Mouse (Mus musculus): ENCODE results near the gene Cog6. TPM values are rescaled to one million over a fixed set of nuclear protein-coding genes. Genes with fewer than 3 reads are reported as not detected.
A peak's percentile ranks its signal among the peaks of the same experiment; 100 is the strongest.

The Cog6 gene
- total RNA-seq, 2 experiments from 2014 or later: 32.8 to 36.3 TPM

GRCm38 (mm10) chr3:52982993-52983392 lies 34.0 kb downstream of the Cog6 start:
- DNase-seq (ENCODE audit: low spot score in 2 of 2): no peak
- intact Hi-C loops (cut with DNase I): no loop called here

GRCm38 (mm10) chr3:52974674-52975556 lies 42.1 kb downstream of the Cog6 start:
- intact Hi-C loops (cut with DNase I): loop anchor here (5.0 kb wide), 1 partner anchor 718 kb away; no protein-coding TSS in a partner anchor
- DNase-seq (ENCODE audit: low spot score in 2 of 2): peak; percentile 28 to 76

GRCm38 (mm10) chr3:52972916-52973315 lies 44.1 kb downstream of the Cog6 start:
- DNase-seq (ENCODE audit: low spot score in 2 of 2): no peak
- intact Hi-C loops (cut with DNase I): no loop called here

- intact Hi-C loops (cut with DNase I): no loop called here
- DNase-seq (ENCODE audit: low spot score in 2 of 2): no peak
Observed at GRCm38 (mm10) chr3:52967046-52967445, 50.0 kb downstream of the Cog6 start.

- intact Hi-C loops (cut with DNase I): loop anchor here (5.0 kb wide), 1 partner anchor 707 kb away; no protein-coding TSS in a partner anchor
- no peak for DNase-seq (ENCODE audit: low spot score in 2 of 2)
Observed at GRCm38 (mm10) chr3:52964206-52964605, 52.8 kb downstream of the Cog6 start.

- intact Hi-C loops (cut with DNase I): loop anchor here (5.0 kb wide), 1 partner anchor 706 kb away; no protein-coding TSS in a partner anchor
- DNase-seq (ENCODE audit: low spot score in 2 of 2): no peak
Observed at GRCm38 (mm10) chr3:52963441-52963840, 53.6 kb downstream of the Cog6 start.

- intact Hi-C loops (cut with DNase I): loop anchor here (5.0 kb wide), 1 partner anchor 705 kb away; no protein-coding TSS in a partner anchor
- no peak for DNase-seq (ENCODE audit: low spot score in 2 of 2)
Observed at GRCm38 (mm10) chr3:52962391-52962790, 54.6 kb downstream of the Cog6 start.

- DNase-seq (ENCODE audit: low spot score in 2 of 2): no peak
- intact Hi-C loops (cut with DNase I): loop anchor here (5.0 kb wide), 1 partner anchor 704 kb away; no protein-coding TSS in a partner anchor
Observed at GRCm38 (mm10) chr3:52961661-52962060, 55.4 kb downstream of the Cog6 start.

GRCm38 (mm10) chr3:52960951-52961350 lies 56.1 kb downstream of the Cog6 start:
- intact Hi-C loops (cut with DNase I): loop anchor here (5.0 kb wide), 1 partner anchor 704 kb away; no protein-coding TSS in a partner anchor
- no peak for DNase-seq (ENCODE audit: low spot score in 2 of 2)

- DNase-seq (ENCODE audit: low spot score in 2 of 2): no peak
- intact Hi-C loops (cut with DNase I): no loop called here
Observed at GRCm38 (mm10) chr3:52958444-52959120, 58.5 kb downstream of the Cog6 start.

- no peak for DNase-seq (ENCODE audit: low spot score in 2 of 2)
- intact Hi-C loops (cut with DNase I): no loop called here
Observed at GRCm38 (mm10) chr3:52957861-52958260, 59.2 kb downstream of the Cog6 start.

- DNase-seq (ENCODE audit: low spot score in 2 of 2): no peak
- intact Hi-C loops (cut with DNase I): no loop called here
Observed at GRCm38 (mm10) chr3:52956236-52956635, 60.8 kb downstream of the Cog6 start.

- no peak for DNase-seq (ENCODE audit: low spot score in 2 of 2)
- intact Hi-C loops (cut with DNase I): no loop called here
Observed at GRCm38 (mm10) chr3:52955481-52956019, 61.5 kb downstream of the Cog6 start.

GRCm38 (mm10) chr3:52954656-52955055 lies 62.4 kb downstream of the Cog6 start:
- intact Hi-C loops (cut with DNase I): no loop called here
- DNase-seq (ENCODE audit: low spot score in 2 of 2): no peak

GRCm38 (mm10) chr3:52953831-52954230 lies 63.2 kb downstream of the Cog6 start:
- intact Hi-C loops (cut with DNase I): no loop called here

GRCm38 (mm10) chr3:52948824-52949223 lies 68.2 kb downstream of the Cog6 start:
- intact Hi-C loops (cut with DNase I): no loop called here
- no peak for DNase-seq (ENCODE audit: low spot score in 2 of 2)

More at GRCm38 (mm10) chr3:52953831-52954230, 63.2 kb downstream of the Cog6 start:
- no peak for DNase-seq (ENCODE audit: low spot score in 2 of 2)

GRCm38 (mm10) chr3:52947444-52947843 lies 69.6 kb downstream of the Cog6 start:
- intact Hi-C loops (cut with DNase I): no loop called here
- no peak for DNase-seq (ENCODE audit: low spot score in 2 of 2)

- intact Hi-C loops (cut with DNase I): no loop called here
- peak; percentile 17 to 31 for DNase-seq (ENCODE audit: low spot score in 2 of 2)
Observed at GRCm38 (mm10) chr3:52940832-52941468, 76.1 kb downstream of the Cog6 start.

GRCm38 (mm10) chr3:52938398-52938797 lies 78.6 kb downstream of the Cog6 start:
- intact Hi-C loops (cut with DNase I): no loop called here
- DNase-seq (ENCODE audit: low spot score in 2 of 2): no peak
